Mouse (Mus musculus): Measurements from ENCODE around the gene Sntb2. TPM values are rescaled to one million over a fixed set of nuclear protein-coding genes. Genes with fewer than 3 reads are reported as not detected.

The Sntb2 gene
- 10 to 100 TPM; 12.5 to 16.8 TPM for total RNA-seq (2021)

DNA sequence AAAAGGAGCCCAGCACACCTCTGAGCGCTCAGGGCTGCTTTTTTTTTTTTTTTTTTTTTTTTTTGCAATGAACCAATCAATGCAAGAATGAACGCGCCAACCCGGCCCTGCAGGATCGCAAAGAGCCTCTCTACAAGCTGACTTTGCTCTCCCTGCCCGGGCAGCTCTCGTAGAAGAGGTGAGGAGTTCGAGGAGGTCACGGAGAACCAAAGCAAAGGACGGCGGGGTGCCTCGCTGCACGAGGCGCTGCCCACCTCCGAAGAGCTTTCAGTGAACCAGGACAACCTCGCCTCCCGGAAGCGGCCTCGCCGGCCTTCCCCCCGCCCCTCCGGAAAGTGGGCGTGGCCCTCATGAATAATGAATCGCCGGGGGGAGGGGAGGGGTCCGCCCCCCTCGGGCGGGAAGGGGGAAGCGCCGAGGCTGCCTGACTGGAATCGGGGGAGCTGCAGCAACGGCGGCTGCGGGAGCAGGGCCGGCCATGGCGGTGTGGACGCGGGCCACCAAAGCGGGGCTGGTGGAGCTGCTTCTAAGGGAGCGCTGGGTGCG lies at the start of gene Sntb2:
Gene Sntb2 (plus strand): TSS at position 427 of the 546 bp plus-strand sequence.
- DNase-seq (ENCODE audit: low spot score in 2 of 2) = peak; percentile 88 to 89
- intact Hi-C loops (cut with DNase I) = no loop called here

DNA sequence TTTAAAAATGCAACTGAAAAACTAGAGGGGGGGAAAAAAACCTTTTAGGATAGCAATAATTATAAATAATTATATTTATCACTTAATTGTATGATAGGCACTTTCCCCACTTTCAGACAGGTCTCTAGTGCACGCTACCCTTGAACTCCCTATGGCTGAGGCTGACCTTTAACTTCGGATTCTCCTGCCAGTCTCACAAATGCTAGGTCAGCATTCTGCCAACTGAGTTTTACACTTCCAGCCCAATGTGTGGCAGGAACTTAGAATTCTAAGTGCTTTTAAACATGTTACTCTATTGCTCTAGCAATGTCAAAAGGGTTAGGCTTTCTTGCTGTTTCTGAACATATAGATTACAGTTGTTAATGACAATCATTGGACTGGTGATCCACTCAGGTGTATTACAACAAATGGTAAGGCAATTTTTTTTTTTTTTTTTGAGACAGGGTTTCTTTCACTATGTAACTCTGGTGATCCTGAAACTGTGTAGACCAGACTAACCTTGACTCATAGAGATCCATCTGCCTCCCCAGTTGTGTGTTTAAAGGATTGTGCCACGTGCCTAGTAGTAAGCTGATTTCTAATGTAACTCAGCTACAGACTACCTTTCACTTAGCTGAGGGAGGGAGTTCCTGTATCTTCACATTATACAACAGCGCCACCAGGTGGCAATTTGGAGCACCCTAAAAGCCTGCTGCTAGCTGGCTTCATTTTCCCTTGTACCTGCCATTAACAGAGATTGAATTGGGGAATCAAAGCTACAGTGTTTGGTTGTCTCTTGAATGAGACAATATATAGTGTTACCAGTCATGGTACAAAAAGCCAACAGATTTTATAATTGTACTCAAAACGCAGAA lies 48.0 kb upstream of the Sntb2 start:
- intact Hi-C loops (cut with DNase I) = loop anchor here (1.0 to 10.0 kb wide), 3 partner anchors 169 to 473 kb away; partner anchors contain the start of gene Zfp90

DNA sequence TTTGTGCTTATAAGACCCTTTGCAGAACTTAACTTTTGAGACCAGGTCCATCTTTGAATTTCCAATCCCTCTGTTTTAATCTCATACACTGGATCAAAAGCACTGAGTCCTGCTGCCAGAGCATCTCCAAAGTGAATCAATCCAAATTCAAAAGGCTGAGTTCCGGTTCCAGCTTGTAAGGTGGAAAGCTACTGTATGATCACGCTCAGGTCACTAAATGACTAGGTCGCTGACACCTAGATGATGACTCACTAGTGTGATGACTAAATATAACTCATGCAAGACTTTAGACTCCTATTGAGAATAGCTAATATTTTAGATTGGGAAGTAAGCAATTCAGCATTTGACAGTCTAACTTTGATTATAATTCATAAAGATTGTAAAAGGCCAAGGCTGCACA lies 46.7 kb upstream of the Sntb2 start:
- intact Hi-C loops (cut with DNase I) = loop anchor here (10.0 kb wide), 1 partner anchor 474 kb away; the partner anchor contains the start of gene Zfp90
- DNase-seq (ENCODE audit: low spot score in 2 of 2) = no peak

More for the DNA sequence above, 48.0 kb upstream of the Sntb2 start:
- peak; percentile 72 to 82 for DNase-seq (ENCODE audit: low spot score in 2 of 2)

DNA sequence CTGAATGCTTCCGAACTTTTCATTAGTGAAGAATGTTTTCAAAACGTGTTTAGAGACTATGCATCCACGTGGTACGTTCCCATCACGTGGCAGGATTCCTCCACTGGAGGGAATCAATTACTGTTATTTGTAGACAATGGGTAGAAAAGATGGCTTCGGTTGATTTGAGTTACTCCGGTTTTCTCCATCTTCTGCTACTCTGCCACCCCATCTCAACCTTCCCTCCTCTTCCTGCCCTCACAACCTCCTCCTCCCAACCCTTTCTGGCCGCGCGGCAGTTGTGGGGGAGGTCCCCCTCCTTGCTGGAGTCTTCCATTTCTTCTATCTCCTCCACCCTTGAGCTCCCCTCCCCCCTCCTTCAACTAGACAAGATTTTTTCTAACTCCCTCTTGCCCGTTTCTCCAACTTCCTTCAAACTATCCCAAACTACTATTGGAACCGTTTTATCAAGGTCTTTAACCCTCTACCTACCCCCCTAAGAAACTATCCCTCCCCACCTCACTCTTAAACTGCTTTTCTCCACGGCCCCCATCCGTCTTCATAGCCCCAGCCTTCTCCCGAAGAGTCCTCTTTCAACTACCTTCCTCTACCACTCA lies 43.2 kb upstream of the Sntb2 start:
- intact Hi-C loops (cut with DNase I) = no loop called here
- DNase-seq (ENCODE audit: low spot score in 2 of 2) = no peak

DNA sequence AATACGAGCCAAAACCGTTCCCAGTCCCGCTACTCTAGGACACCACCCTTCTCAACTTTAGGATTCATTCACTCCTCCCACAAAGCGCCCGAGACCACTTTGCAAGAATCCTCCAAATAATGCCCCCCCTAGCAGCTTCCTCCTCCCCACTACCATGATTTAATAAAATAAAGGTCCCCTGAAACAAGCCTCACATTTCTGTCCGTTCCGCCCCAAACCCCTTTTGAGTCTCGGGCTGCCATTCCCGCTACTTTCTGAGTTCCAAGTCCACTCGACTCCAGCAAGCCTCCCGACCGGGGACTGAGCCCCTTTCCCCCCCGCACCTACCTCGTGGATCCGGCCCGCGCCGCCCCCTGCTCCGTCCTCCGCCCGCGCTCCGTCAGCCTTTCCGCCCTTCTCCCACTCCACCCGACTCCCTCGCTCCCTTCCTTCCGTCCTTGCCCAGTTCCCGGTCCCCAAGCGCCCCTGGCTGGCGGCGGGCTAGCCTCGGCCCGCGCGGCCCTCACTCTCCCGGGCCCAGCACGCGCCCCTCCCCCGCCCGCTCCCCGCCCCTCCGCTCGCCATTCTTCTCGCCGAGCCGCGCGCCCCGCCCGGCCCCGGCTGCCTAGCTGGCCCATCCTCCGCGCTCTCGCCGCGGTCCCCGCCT lies 42.6 kb upstream of the Sntb2 start:
- no peak for DNase-seq (ENCODE audit: low spot score in 2 of 2)
- intact Hi-C loops (cut with DNase I) = no loop called here

DNA sequence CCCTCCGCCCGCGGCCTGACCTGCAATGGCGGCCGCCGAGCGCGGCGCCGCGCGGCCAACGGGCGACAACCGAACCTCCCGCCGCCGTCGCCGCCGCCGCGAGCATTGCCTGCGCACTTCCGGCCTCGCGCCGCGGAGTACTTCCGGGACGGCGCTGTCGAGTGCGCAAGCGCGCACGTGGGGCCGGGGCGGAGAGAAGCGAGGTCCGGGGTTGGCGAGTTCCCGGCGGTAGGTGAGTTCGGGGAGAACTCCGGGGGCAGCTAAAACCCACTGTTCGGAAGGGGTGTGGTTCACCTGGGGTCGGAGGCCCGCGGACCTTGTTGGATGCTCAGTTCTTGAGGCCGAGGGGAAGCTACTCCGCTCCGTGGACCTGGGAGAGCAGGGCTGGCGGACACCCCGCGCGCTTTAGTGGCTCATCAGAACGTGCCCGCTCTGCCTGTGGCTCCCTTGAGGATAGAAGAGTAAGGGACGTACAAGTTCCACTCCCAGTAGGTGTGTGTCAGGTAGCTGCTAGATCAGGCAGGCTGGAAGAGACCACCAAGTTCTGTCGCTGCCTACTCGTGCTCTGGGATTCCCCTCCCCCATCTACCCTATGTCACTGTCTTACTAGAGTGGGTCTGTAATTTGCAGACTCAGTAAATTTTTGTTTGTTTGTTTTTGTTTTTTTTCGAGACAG lies 41.9 kb upstream of the Sntb2 start, which contains the start of gene Utp4:
Gene Utp4 (plus strand): TSS at position 156 of the 676 bp plus-strand sequence.
- intact Hi-C loops (cut with DNase I) = no loop called here
- DNase-seq (ENCODE audit: low spot score in 2 of 2) = peak; percentile 86 to 91

DNA sequence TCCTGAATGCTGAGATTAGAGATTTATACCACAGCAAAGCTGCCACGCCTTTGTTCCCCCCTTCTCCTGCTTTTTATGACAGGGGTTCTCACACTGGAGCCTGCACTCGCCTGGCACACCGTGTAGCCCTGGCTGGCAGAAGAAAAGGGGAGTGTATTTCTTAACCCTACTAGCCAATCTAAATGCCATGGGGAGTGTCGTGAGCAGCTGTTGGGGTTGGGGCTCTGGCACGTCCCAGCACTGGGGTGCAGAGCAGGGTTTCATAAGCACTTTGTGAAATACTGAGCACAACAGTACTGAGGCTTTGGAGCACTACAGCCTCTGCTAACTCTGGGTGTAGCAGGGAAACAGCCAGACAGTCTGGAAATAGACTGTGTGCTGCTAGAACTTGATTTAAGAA lies 36.1 kb upstream of the Sntb2 start:
- intact Hi-C loops (cut with DNase I) = no loop called here
- no peak for DNase-seq (ENCODE audit: low spot score in 2 of 2)

DNA sequence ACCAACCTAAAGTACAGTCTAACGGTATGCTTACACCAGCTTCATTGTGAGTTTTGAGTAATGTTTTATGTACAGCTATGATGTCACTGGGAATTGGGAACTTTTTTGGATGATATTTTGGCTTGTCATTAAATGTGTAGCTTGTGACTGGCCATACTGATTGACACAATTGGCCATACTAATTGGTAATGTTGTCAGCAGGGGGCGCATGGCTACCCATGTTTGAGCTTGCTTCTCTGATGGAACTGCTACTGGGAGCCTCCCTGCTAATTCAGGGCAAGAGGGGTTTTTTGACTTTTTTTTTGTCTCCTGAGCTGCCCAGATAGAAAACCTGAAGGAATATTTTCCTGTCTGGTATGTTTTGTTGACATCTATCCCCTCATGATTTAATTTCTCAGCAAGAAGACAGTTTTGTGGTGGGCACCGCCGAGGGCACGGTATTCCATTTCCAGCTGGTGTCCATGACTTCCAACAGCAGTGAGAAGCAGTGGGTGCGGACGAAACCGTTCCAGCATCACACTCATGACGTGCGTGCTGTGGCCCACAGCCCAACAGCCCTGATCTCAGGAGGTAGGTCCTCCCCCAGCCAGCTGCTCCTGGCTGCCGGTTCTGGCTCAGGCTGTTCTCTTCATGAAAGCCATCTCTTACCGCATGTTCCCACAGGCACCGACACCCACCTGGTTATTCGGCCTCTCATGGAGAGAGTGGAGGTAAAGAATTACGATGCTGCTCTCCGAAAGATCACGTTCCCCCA lies 29.6 kb upstream of the Sntb2 start:
- peak; percentile 64 to 96 for DNase-seq (ENCODE audit: low spot score in 2 of 2)
- intact Hi-C loops (cut with DNase I) = loop anchor here (1.0 to 5.0 kb wide), 3 partner anchors 13 to 41 kb away; no protein-coding TSS in a partner anchor

DNA sequence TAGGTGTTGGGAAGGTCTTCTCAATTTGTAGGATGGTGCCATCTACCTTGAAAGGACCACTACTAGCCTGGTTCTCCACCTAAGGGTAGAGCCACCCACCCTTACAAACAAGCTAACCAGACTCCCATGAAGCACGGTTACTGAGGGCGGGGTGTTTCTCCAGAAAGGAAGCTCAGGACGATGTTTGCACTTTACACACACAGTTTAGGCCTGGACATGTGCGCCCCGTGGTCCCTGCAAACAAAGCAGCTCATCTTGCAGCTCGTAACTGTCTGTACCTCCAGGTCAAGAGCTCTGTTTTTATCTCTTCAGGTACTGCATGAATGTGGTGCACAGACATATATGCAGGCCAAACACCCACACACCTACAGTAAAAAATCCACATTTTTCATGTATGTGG lies 28.9 kb upstream of the Sntb2 start:
- intact Hi-C loops (cut with DNase I) = loop anchor here (1.0 to 5.0 kb wide), 3 partner anchors 13 to 41 kb away; no protein-coding TSS in a partner anchor
- DNase-seq (ENCODE audit: low spot score in 2 of 2) = no peak

DNA sequence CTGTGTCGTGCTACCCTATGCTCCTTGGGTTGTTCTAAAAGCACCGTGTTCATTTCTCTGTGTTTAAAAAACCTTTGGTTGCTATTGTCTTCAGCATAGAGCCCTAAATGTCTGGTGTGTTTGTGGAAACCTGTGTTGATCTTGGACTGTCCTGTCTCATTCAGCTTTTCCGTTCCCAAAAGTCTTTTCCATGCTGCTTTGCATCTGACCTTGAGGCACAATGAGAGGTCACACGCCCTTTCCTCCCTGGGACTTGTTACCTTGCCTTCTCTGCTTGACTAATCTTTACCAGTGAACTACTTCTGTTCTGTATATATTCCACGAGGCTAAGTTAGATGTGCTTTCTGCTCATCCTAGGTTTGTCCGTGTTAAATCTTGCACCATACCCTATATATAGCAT lies 28.1 kb upstream of the Sntb2 start:
- DNase-seq (ENCODE audit: low spot score in 2 of 2) = no peak
- intact Hi-C loops (cut with DNase I) = loop anchor here (2.0 to 5.0 kb wide), 2 partner anchors 17 to 40 kb away; no protein-coding TSS in a partner anchor

DNA sequence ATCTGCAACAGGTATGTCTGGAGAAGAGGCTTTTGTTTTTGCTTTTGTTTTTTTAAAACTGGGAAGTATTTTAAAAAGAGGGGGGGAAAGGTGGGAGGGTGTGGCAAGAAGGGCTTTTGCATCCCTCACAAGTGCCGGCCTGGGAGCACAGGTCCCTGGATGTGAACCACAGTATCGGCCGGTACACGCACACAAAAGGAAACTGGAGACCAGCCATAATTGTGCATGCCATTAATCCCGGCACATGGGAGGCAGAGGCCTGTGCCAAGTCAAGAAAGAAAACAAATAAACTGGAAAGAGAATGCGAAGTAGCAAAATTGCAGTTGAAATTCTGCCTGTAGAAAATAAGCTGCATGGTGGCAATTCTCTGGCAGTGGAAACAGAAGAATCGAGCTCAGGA lies 27.3 kb upstream of the Sntb2 start:
- no peak for DNase-seq (ENCODE audit: low spot score in 2 of 2)
- intact Hi-C loops (cut with DNase I) = loop anchor here (5.0 kb wide), 1 partner anchor 39 kb away; no protein-coding TSS in a partner anchor

DNA sequence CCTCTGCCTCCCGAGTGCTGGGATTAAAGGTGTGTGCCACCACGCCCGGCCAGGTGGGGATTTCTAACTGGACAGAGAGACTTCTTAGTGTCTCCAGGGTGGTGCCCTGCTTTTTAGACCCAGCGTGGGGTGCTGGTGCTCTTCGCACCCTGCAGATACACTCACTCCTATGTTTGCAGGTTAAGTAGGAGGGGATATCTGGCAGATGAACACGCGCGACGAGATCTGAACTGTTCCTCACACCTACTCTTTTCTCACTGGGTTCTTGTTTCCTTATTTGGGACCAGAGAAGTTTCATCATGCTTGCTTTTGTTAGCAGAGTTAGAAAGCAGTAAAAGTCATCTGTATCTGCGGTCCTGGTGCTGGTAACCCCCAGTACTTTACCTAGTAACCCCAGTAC lies 21.9 kb upstream of the Sntb2 start:
- intact Hi-C loops (cut with DNase I) = no loop called here
- DNase-seq (ENCODE audit: low spot score in 2 of 2) = peak in 1 of 2 experiments; percentile 85

DNA sequence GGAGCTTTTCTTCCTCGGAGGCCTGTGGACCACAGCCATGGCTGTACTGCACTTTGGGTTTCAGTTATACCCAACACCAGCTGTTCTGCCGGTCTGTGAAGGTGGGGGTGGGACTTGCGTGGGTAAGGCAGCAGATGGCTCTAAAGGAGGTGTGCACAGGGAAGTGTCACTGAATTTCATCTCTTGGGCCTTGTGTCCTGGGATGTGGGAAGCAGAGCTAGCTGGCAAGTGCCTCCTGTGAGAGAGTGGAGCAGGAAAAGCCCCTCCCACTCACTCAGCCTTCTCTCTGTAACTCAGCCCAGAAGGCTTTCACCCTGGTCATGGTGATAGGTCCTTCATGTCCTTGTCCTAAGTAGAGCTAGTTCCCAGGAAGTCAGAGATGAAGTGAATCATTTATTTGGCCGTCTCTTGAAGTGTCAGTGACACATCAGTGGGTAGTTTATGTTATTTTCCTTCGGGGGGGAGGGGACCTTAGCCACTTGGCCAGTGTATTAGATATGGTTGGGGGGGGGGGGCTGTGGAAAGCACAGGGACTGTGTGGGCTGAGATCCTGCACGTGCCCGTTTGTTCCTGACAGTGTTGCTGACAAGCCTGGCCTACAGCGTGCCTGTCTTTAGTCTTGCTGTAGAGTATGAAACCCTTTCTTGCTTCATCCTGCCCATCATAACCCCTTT lies 15.7 kb upstream of the Sntb2 start:
- intact Hi-C loops (cut with DNase I) = loop anchor here (1.0 kb wide), 1 partner anchor 14 kb away; no protein-coding TSS in a partner anchor
- DNase-seq (ENCODE audit: low spot score in 2 of 2) = peak; percentile 66 to 95

DNA sequence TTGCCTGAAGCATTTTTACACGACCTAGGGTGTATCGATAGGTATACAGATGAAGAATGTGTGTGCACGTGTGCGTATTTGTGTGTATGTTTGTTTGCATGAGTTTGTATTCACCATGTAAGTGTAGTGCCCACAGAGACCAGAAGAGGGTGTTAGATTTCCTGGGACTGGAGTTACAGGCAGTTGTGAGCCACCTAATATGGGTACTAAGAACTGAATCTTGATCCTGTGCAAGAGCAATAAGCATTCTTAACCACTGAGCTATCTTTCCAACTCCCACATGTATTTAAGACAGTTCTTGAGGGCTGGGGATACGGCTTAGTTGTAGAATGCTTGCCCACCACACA lies 15.2 kb upstream of the Sntb2 start:
- intact Hi-C loops (cut with DNase I) = no loop called here
- no peak for DNase-seq (ENCODE audit: low spot score in 2 of 2)

DNA sequence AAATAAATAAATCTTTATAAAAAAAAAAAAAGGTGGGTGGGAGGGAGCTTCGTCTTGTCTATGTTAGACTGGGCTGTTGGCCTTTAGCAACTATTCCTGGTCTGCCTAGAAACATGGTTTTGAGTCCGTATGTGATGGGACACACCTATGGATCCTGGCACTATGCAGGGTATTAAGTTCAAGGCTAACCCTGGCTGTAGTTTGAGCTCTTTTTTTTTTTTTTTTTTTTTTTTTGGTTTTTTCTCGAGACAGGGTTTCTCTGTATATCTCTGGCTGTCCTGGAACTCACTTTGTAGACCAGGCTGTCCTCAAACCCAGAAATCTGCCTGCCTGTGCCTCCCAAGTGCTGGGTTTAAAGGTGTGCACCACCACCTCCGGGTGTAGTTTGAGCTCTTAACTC lies 11.5 kb upstream of the Sntb2 start:
- DNase-seq (ENCODE audit: low spot score in 2 of 2) = no peak
- intact Hi-C loops (cut with DNase I) = loop anchor here (2.0 kb wide), 1 partner anchor 17 kb away; no protein-coding TSS in a partner anchor

DNA sequence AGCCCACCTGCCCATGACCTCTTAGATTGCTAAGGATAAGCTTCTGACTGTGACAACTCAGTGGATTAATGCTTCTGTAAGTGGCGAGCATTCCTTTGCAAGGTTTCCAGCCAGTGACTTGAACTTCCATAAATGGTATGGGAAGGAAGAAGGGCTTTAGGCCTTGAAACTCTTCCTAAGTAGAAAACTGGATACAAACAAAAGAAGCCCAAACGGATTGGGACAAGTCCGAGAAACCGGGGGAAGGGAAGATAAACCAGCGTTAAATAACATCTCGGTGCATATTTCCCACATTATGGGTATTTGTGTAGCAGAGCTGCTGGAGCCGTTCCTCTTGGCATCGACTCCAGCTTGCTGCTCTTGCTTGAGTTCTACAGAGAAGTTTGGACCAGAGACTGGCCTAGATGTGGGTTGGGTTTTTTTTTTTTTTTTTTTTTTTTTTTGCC lies 10.6 kb upstream of the Sntb2 start:
- DNase-seq (ENCODE audit: low spot score in 2 of 2) = peak in 1 of 2 experiments; percentile 87
- intact Hi-C loops (cut with DNase I) = loop anchor here (2.0 kb wide), 1 partner anchor 18 kb away; no protein-coding TSS in a partner anchor

DNA sequence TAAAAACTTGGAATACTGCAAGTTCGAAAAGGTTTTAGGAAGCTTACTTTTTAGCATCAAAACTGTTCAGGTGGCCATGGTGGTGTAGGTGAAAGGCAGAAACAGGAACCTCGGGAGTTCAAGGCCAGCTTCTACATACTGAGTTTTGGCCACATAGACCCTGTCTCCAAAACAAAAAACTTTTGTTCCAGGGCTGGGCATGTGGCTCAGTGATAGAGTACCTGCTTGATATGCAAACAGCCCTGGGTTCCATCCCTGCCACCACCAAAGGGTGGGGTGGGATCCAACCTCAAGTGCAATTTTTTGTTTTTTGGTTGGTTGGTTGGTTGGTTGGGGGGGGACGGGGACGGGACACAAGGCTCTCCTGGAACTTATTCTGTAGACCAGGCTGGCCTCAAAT lies 10.1 kb upstream of the Sntb2 start:
- intact Hi-C loops (cut with DNase I) = loop anchor here (2.0 kb wide), 1 partner anchor 19 kb away; no protein-coding TSS in a partner anchor

DNA sequence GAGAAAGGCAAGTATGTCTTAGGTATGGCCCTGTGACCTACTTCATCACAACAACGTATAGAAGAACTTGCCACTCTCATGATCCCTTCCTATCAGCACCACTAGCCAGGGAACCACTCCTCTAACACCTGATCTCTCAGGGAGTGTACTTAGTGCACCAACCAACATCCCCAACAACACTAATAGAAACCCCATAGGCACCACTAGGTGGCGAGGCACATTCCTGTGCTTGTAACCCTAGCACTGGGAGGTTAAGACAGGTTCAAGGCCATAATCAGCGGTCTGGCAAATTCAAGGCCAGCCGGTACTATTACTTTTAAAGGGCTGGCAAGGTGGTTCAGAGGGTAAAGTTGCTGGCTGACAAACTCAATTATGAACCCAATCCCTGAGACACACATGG lies 8.3 kb upstream of the Sntb2 start:
- intact Hi-C loops (cut with DNase I) = loop anchor here (1.0 kb wide), 1 partner anchor 75 kb away; no protein-coding TSS in a partner anchor
- no peak for DNase-seq (ENCODE audit: low spot score in 2 of 2)

More for the DNA sequence above, 10.1 kb upstream of the Sntb2 start:
- DNase-seq (ENCODE audit: low spot score in 2 of 2) = no peak
